13 mouse cellular contexts compared by ENCODE assay signal in the genomic region with DNA sequence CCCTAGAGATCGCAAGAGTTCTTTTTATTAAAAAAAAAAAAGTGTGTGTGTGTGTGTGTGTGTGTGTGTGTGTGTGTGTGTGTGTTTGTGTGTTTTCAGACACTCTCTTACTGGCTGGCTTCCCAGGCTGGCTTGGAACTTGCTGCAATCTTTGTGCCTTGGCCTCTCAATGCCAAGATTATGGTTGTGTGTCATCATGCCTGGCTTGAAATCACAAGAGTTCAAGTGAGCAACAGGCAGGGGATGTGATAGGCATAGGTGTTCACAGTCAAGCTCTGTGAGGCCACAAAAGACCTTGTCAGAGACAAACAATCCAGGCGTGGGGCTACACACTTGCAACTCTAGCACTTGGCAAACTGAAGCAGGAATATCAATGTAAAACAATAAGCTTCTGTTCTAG. TPM values are rescaled to one million over a fixed set of nuclear protein-coding genes. Genes with fewer than 3 reads are reported as not detected.
DNase-seq lines count a peak whose midpoint lies in the region; ATAC-seq and TF ChIP-seq lines count a peak whose summit lies in the region.
"Had no signal": no experiment of that assay in that cellular context is flagged by ENCODE, and none has a peak within 500 bp of the region (broad histone marks: within the 10 kb centered on the region; RNA-seq: fewer than 3 reads in every experiment).

No protein-coding gene starts in this region.

- H3K36me3 ChIP-seq in lung, embryonic 14.5 days (ENCODE audit: insufficient read depth) = no peaks in the 10 kb centered on the region
- no peaks in the 10 kb centered on the region for H3K36me3 ChIP-seq in lung, postnatal 0 days (ENCODE audit: insufficient read depth, low read length)
- no peaks in the 10 kb centered on the region for H3K36me3 ChIP-seq in liver, embryonic 12.5 days
- H3K36me3 ChIP-seq: forebrain, embryonic 12.5 days; hindbrain, embryonic 15.5 days; limb, embryonic 13.5 days; midbrain, embryonic 10.5 days had no signal

- no peak for ATAC-seq in lung, embryonic 14.5 days (ENCODE audit: insufficient read depth)
- peak; percentile 60 for ATAC-seq in lung, postnatal 0 days
- ATAC-seq in liver, embryonic 12.5 days = no peak
- ATAC-seq: Patski had no signal

- intact Hi-C loops in gastrocnemius, postnatal 14 days (cut with DNase I; ENCODE audit: low total_unique reads) = no loop called here

- no peak for TF ChIP-seq POLR2A in lung, adult 2 months (IDR thresholded peaks at IDR 0.05; ENCODE audit: borderline replicate concordance, extremely low read depth, low read depth, low read length)

- no peak overlapping the region for H3K9ac ChIP-seq in lung, embryonic 14.5 days
- no peak overlapping the region for H3K9ac ChIP-seq in lung, postnatal 0 days (replicated peaks; ENCODE audit: low read depth)
- no peak overlapping the region for H3K9ac ChIP-seq in liver, embryonic 12.5 days
- H3K9ac ChIP-seq: forebrain, embryonic 12.5 days; hindbrain, embryonic 15.5 days; limb, embryonic 13.5 days had no signal

- H3K27me3 ChIP-seq in lung, embryonic 14.5 days (ENCODE audit: insufficient read depth, low read length) = no peaks in the 10 kb centered on the region
- no peaks in the 10 kb centered on the region for H3K27me3 ChIP-seq in lung, postnatal 0 days (replicated peaks; ENCODE audit: insufficient read depth, low read length)
- H3K27me3 ChIP-seq in liver, embryonic 12.5 days (replicated peaks) = peaks cover 8% of the 10 kb centered on the region
- H3K27me3 ChIP-seq: hindbrain, embryonic 15.5 days; limb, embryonic 13.5 days; Patski had no signal

- H3K4me2 ChIP-seq in lung, embryonic 14.5 days = no peak overlapping the region
- H3K4me2 ChIP-seq in lung, postnatal 0 days (replicated peaks; ENCODE audit: low read depth, low read length) = no peak overlapping the region
- no peak overlapping the region for H3K4me2 ChIP-seq in liver, embryonic 12.5 days
- H3K4me2 ChIP-seq: forebrain, embryonic 12.5 days; hindbrain, embryonic 15.5 days; limb, embryonic 13.5 days had no signal

- 61% methylated on average over 2 of the region's 2 CpGs for WGBS in lung, embryonic 14.5 days
- WGBS in lung, adult 2 months = 38% methylated on average over 2 of the region's 2 CpGs
- 30% methylated on average over 2 of the region's 2 CpGs for WGBS in lung, postnatal 0 days
- 48% methylated on average over 2 of the region's 2 CpGs for WGBS in liver, embryonic 12.5 days (ENCODE audit: insufficient replicate concordance)

- TF ChIP-seq EP300 in lung, postnatal 0 days (IDR thresholded peaks at IDR 0.05) = no peak

- peak; percentile 57 for DNase-seq in lung, embryonic 14.5 days
- DNase-seq in lung, adult 2 months = no peak
- peak; percentile 75 for DNase-seq in adrenal gland, postnatal 14 days
- peak; percentile 57 for DNase-seq in gastrocnemius, postnatal 14 days
- DNase-seq in lung, postnatal 0 days (ENCODE audit: low spot score) = peak; percentile 76
- DNase-seq in spleen, adult 12 weeks (ENCODE audit: low spot score) = no peak

- no peaks in the 10 kb centered on the region for H3K9me3 ChIP-seq in lung, embryonic 14.5 days (ENCODE audit: low read depth, low read length)
- no peaks in the 10 kb centered on the region for H3K9me3 ChIP-seq in lung, postnatal 0 days (ENCODE audit: low read length)
- no peaks in the 10 kb centered on the region for H3K9me3 ChIP-seq in liver, embryonic 12.5 days (replicated peaks)
- H3K9me3 ChIP-seq: forebrain, embryonic 12.5 days; hindbrain, embryonic 15.5 days; limb, embryonic 13.5 days had no signal

- H3K27ac ChIP-seq in lung, embryonic 14.5 days (ENCODE audit: low read depth) = no peak overlapping the region
- H3K27ac ChIP-seq in lung, postnatal 0 days (ENCODE audit: low read length) = no peak overlapping the region
- no peak overlapping the region for H3K27ac ChIP-seq in liver, embryonic 12.5 days
- H3K27ac ChIP-seq: forebrain, embryonic 12.5 days; hindbrain, embryonic 15.5 days; limb, embryonic 13.5 days; midbrain, embryonic 10.5 days had no signal

- H3K4me3 ChIP-seq in lung, embryonic 14.5 days (ENCODE audit: low read depth, low read length) = no peak overlapping the region
- H3K4me3 ChIP-seq in lung, adult 2 months (replicated peaks; ENCODE audit: extremely low read depth, low read depth, low read length) = no peak overlapping the region
- H3K4me3 ChIP-seq in lung, postnatal 0 days (ENCODE audit: low read depth, low read length) = no peak overlapping the region
- no peak overlapping the region for H3K4me3 ChIP-seq in liver, embryonic 12.5 days
- H3K4me3 ChIP-seq: forebrain, embryonic 12.5 days; hindbrain, embryonic 15.5 days; limb, embryonic 13.5 days; midbrain, embryonic 10.5 days had no signal

- no peaks in the 10 kb centered on the region for H3K4me1 ChIP-seq in lung, embryonic 14.5 days (ENCODE audit: insufficient read depth)
- no peaks in the 10 kb centered on the region for H3K4me1 ChIP-seq in lung, adult 2 months (ENCODE audit: control insufficient read depth, insufficient read depth, low read length)
- H3K4me1 ChIP-seq in lung, postnatal 0 days (ENCODE audit: insufficient read depth, low read depth, low read length) = no peaks in the 10 kb centered on the region
- H3K4me1 ChIP-seq in liver, embryonic 12.5 days = 0 out of 2 replicates have a peak, but pooled peaks cover 4% of the 10 kb centered on the region
- H3K4me1 ChIP-seq: forebrain, embryonic 12.5 days; hindbrain, embryonic 15.5 days; limb, embryonic 13.5 days; midbrain, embryonic 10.5 days had no signal

- no peak for TF ChIP-seq CTCF in lung, embryonic 14.5 days (IDR thresholded peaks at IDR 0.05; ENCODE audit: low read depth)
- no peak for TF ChIP-seq CTCF in lung, adult 2 months (IDR thresholded peaks at IDR 0.05; ENCODE audit: insufficient read depth, low read length)
- no peak for TF ChIP-seq CTCF in lung, postnatal 0 days (IDR thresholded peaks at IDR 0.05)

RNA-seq across cellular contexts. Expression of a gene that starts 7.1 kb away (rescaled TPM):
- 81.4 and 90.1 TPM in 2 replicates for polyA plus RNA-seq in lung, embryonic 14.5 days (2014; fragmentation: Nextera tagmentation; extraction: Ambion mirVana)
- polyA plus RNA-seq in lung, adult 2 months (2012; rRNA removed) = 32.5 and 41.7 TPM in 2 replicates
- 9.9 and 12.2 TPM in 2 replicates for total RNA-seq in adrenal gland, postnatal 14 days (2021)
- 1 to 10 TPM; 2.9 to 3.1 TPM for total RNA-seq in gastrocnemius, postnatal 14 days (2021)
- polyA plus RNA-seq in lung, postnatal 0 days (2015; fragmentation: Nextera tagmentation; extraction: Ambion mirVana) = 30.9 and 31.2 TPM in 2 replicates
- 8.7 TPM in 2 replicates for polyA plus RNA-seq in liver, embryonic 12.5 days (2016; fragmentation: Nextera tagmentation; extraction: Ambion mirVana)
- total RNA-seq: neutrophil, adult 5-6 weeks had no signal

RNA-seq across cellular contexts. Expression of a gene that starts 19.9 kb away (rescaled TPM):
- 180 and 181 TPM in 2 replicates for polyA plus RNA-seq in lung, embryonic 14.5 days (2014; fragmentation: Nextera tagmentation; extraction: Ambion mirVana)
- polyA plus RNA-seq in lung, adult 2 months (2012; rRNA removed) = 88.6 and 141 TPM in 2 replicates
- 101 and 103 TPM in 2 replicates for total RNA-seq in adrenal gland, postnatal 14 days (2021)
- 10 to 100 TPM; 91.0 to 98.6 TPM for total RNA-seq in gastrocnemius, postnatal 14 days (2021)
- 140 and 148 TPM in 2 replicates for polyA plus RNA-seq in lung, postnatal 0 days (2015; fragmentation: Nextera tagmentation; extraction: Ambion mirVana)
- 60.1 and 65.0 TPM in 2 replicates for polyA plus RNA-seq in liver, embryonic 12.5 days (2016; fragmentation: Nextera tagmentation; extraction: Ambion mirVana)

Comparison
In these comparisons a context has a peak if more than half of its experiments do, and no peak if none do; other contexts are left out.
1. DNase-seq: peak in lung, embryonic 14.5 days (single experiment), adrenal gland, postnatal 14 days (single experiment), gastrocnemius, postnatal 14 days (single experiment) and lung, postnatal 0 days (single experiment); none in lung, adult 2 months (single experiment) and spleen, adult 12 weeks (single experiment).